Mouse (Mus musculus) adrenal gland, postnatal 14 days (tissue): ENCODE measurements around the gene Tril. TPM values are rescaled to one million over a fixed set of nuclear protein-coding genes. Genes with fewer than 3 reads are reported as not detected.
A peak's percentile ranks its signal among the peaks of the same experiment; 100 is the strongest.

ENCODE experiments used
- DNase-seq: peaks from one replicate; pipeline ENCODE4 v3.0.0; 2021; ENCODE audit warnings: mixed read lengths
- long read RNA-seq, 2 experiments: library from polyadenylated mRNA; stranded (forward); transcript quantifications; one replicate each; pipeline ENCODE4 v2.0.0; 2021
- total RNA-seq: library from RNA; stranded (reverse); gene quantifications from 2 replicates; pipeline ENCODE4 v1.2.3, GENCODE M21; 2021

The Tril gene
- total RNA-seq = 11.1 and 13.3 TPM in 2 replicates
- long read RNA-seq, experiment 1, full-length matches to known transcripts = 12 of 12 reads
- long read RNA-seq, experiment 1, partial matches to known transcripts = 0 of 12 reads
- long read RNA-seq, experiment 1, other reads (novel, unspliced or antisense) = 0 of 12 reads
- long read RNA-seq, experiment 2, full-length matches to known transcripts = 14 of 14 reads
- long read RNA-seq, experiment 2, partial matches to known transcripts = 0 of 14 reads
- long read RNA-seq, experiment 2, other reads (novel, unspliced or antisense) = 0 of 14 reads

GRCm38 (mm10) chr6:53820486-53820985 lies at the start of gene Tril:
Gene Tril, minus strand, starts transcription at chr6:53820830.
- DNase-seq = peak; percentile 83

GRCm38 (mm10) chr6:53863011-53863410 lies 42.4 kb upstream of the Tril start:
- DNase-seq = no peak

GRCm38 (mm10) chr6:53859106-53859505 lies 38.5 kb upstream of the Tril start:
- DNase-seq = no peak

- DNase-seq = no peak
These were observed 37.2 kb upstream of the Tril start for GRCm38 (mm10) chr6:53857822-53858221.

- DNase-seq = no peak
These were observed 36.1 kb upstream of the Tril start for GRCm38 (mm10) chr6:53856775-53857174.

- peak; percentile 15 for DNase-seq
These were observed 34.6 kb upstream of the Tril start for GRCm38 (mm10) chr6:53854971-53855856.

- DNase-seq = no peak
These were observed 33.6 kb upstream of the Tril start for GRCm38 (mm10) chr6:53854226-53854625.

- DNase-seq = no peak
These were observed 32.9 kb upstream of the Tril start for GRCm38 (mm10) chr6:53853546-53853945.

GRCm38 (mm10) chr6:53844626-53845025 lies 24.0 kb upstream of the Tril start:
- no peak for DNase-seq

- peak; percentile 50 for DNase-seq
These were observed 4.6 kb upstream of the Tril start for GRCm38 (mm10) chr6:53825213-53825612.

- no peak for DNase-seq
These were observed 441 bp upstream of the Tril start for GRCm38 (mm10) chr6:53821041-53821501.

GRCm38 (mm10) chr6:53819761-53820485 lies 707 bp downstream of the Tril start:
- peak; percentile 63 for DNase-seq

GRCm38 (mm10) chr6:53818732-53819661 lies 1.6 kb downstream of the Tril start:
- peak; percentile 67 for DNase-seq

GRCm38 (mm10) chr6:53818264-53818731 lies 2.3 kb downstream of the Tril start:
- peak; percentile 89 for DNase-seq

GRCm38 (mm10) chr6:53817763-53818174 lies 2.9 kb downstream of the Tril start:
- peak; percentile 69 for DNase-seq

GRCm38 (mm10) chr6:53816661-53817060 lies 4.0 kb downstream of the Tril start:
- no peak for DNase-seq

GRCm38 (mm10) chr6:53815691-53816090 lies 4.9 kb downstream of the Tril start:
- DNase-seq = no peak

GRCm38 (mm10) chr6:53814214-53814613 lies 6.4 kb downstream of the Tril start:
- no peak for DNase-seq

- DNase-seq = no peak
These were observed 8.4 kb downstream of the Tril start for GRCm38 (mm10) chr6:53812242-53812641.

- DNase-seq = no peak
These were observed 11.8 kb downstream of the Tril start for GRCm38 (mm10) chr6:53808801-53809200.

GRCm38 (mm10) chr6:53807185-53807584 lies 13.4 kb downstream of the Tril start:
- DNase-seq = no peak
